Mouse (Mus musculus) CH12.LX (cell line): Measurements from ENCODE around the gene Ccdc6.

Experiments
- CHD1 ChIP-seq: IDR thresholded peaks from 2 replicates; pipeline ENCODE4 v1.6.1; 2012; ENCODE audit warnings: low read depth, low read length, improper control_type of control experiment, inconsistent platforms
- CTCF ChIP-seq, 2 experiments: IDR thresholded peaks in 1 of 2; conservative IDR thresholded peaks in 1 of 2; 2 replicates each; pipeline ENCODE4 v1.5.1; 2011 to 2012; ENCODE audit warnings: low read depth in 2 of 2, low read length in 2 of 2, improper control_type of control experiment in 1 of 2, inconsistent platforms in 1 of 2, mild to moderate bottlenecking in 1 of 2, moderate library complexity in 1 of 2
- MAFK ChIP-seq: IDR thresholded peaks from 2 replicates; pipeline ENCODE4 v1.6.1; 2011; ENCODE audit warnings: low read length, improper control_type of control experiment; ENCODE audit not compliant: insufficient replicate concordance
- MAX ChIP-seq: IDR thresholded peaks from 2 replicates; pipeline ENCODE4 v1.6.1; 2011; ENCODE audit warnings: low read length, improper control_type of control experiment
- POLR2A ChIP-seq: IDR thresholded peaks from 2 replicates; pipeline ENCODE4 v1.6.1; 2011; ENCODE audit warnings: low read depth, mild to moderate bottlenecking, improper control_type of control experiment, low read length
- RCOR1 ChIP-seq: conservative IDR thresholded peaks from 2 replicates; pipeline ENCODE4 v1.6.1; 2012; ENCODE audit warnings: low read depth, mild to moderate bottlenecking, inconsistent platforms, low read length, improper control_type of control experiment
- SIN3A ChIP-seq: IDR thresholded peaks from 2 replicates; pipeline ENCODE4 v1.6.1; 2012; ENCODE audit warnings: low read length, improper control_type of control experiment, inconsistent platforms
- USF1 ChIP-seq: IDR thresholded peaks from 2 replicates; pipeline ENCODE4 v1.6.1; 2014; ENCODE audit warnings: low read depth, mild to moderate bottlenecking, inconsistent platforms, low read length, improper control_type of control experiment

- TF ChIP-seq MAFK = no peak
- no peak for TF ChIP-seq CTCF (conservative IDR thresholded peaks at IDR 0.05 in 1 of 2, IDR thresholded peaks at IDR 0.05 in 1 of 2; ENCODE audit: low read depth in 2 of 2, low read length in 2 of 2)
- TF ChIP-seq SIN3A = no peak
- TF ChIP-seq CHD1 = no peak
- no peak for TF ChIP-seq USF1
- TF ChIP-seq MAX = no peak
- TF ChIP-seq POLR2A = no peak
- TF ChIP-seq RCOR1 = no peak
Observed at GRCm38 (mm10) chr10:70060689-70061081, 36.2 kb upstream of the Ccdc6 start.
